Mouse (Mus musculus): ENCODE data around the gene Mbd3l1. TPM values are rescaled to one million over a fixed set of nuclear protein-coding genes. Genes with fewer than 3 reads are reported as not detected.

The Mbd3l1 gene
- not detected in 2 replicates for polyA plus RNA-seq (2012; rRNA removed)

DNA sequence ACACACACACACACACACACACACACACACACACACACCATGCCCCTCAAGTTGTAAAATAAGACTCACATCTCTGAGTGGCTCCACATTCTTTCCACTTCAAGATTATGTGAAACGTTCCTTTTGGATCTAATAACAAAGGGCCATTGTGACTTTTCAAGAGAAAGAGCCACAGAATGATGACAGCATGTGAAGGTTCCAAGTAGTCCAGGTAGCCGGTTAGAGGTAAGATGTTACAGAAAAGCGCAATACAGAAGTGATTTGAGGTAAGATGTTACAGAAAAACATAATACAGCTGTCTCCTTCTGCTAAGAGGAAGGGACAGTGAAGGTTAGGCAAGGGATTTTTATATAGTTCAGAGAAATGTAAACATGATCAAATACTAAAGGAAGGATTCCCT, at the start of gene Mbd3l1, which contains the start of gene Zfp558:
Mbd3l1 (plus strand) TSS at position 192 of the 400 bp plus-strand sequence.
Zfp558 (minus strand) TSS at position 101 of the 400 bp plus-strand sequence.
- Histone ChIP-seq H3K4me1 (ENCODE audit: control insufficient read depth, insufficient read depth, low read length) (no peaks in the 10 kb centered on the region), H3K27me3 (ENCODE audit: control insufficient read depth, insufficient read depth, low read length) (no peaks in the 10 kb centered on the region), H3K4me3 (replicated peaks; ENCODE audit: insufficient read depth, low read depth, low read length) (no peak within 1 kb of the TSS), H3K27ac (ENCODE audit: insufficient read depth, low read length) (no peak within 1 kb of the TSS)
- DNase-seq = no peak
- TF ChIP-seq POLR2A (IDR thresholded peaks at IDR 0.05; ENCODE audit: borderline replicate concordance, insufficient read depth, low read length) (no peak), CTCF (IDR thresholded peaks at IDR 0.05; ENCODE audit: borderline replicate concordance, insufficient read depth, low read depth, low read length) (no peak)
- 73% methylated on average over 3 of the region's 3 CpGs for WGBS

DNA sequence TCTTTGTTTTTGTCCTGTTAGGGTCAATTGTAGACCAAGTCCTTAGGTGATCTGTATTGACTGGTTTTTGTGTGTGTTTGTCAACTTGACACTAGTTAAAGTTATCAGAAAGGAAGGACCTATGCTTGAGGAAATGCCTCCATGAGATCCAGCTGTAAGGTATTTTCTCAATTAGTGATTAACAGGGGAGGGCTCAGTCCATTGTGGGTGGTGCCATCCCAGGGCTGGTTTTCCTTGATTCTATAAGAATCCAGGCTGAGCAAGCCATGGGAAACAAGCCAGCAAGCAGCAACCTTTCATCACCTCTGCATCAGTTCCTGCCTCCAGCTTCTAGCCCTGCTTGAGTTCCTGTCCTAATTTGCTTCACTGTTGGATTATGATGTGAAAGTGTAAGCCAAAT, 47.8 kb upstream of the Mbd3l1 start, which contains the start of gene Mbd3l2:
Mbd3l2 (plus strand) TSS at position 301 of the 400 bp plus-strand sequence.
- H3K4me1 ChIP-seq (ENCODE audit: control insufficient read depth, insufficient read depth, low read length) = no peaks in the 10 kb centered on the region
- no peak within 1 kb of the TSS for H3K4me3 ChIP-seq (replicated peaks; ENCODE audit: insufficient read depth, low read depth, low read length)
- no peak for DNase-seq
- TF ChIP-seq POLR2A (IDR thresholded peaks at IDR 0.05; ENCODE audit: borderline replicate concordance, insufficient read depth, low read length) (no peak), CTCF (IDR thresholded peaks at IDR 0.05; ENCODE audit: borderline replicate concordance, insufficient read depth, low read depth, low read length) (no peak)
- H3K27me3 ChIP-seq (ENCODE audit: control insufficient read depth, insufficient read depth, low read length) = no peaks in the 10 kb centered on the region
- H3K27ac ChIP-seq (ENCODE audit: insufficient read depth, low read length) = no peak within 1 kb of the TSS

DNA sequence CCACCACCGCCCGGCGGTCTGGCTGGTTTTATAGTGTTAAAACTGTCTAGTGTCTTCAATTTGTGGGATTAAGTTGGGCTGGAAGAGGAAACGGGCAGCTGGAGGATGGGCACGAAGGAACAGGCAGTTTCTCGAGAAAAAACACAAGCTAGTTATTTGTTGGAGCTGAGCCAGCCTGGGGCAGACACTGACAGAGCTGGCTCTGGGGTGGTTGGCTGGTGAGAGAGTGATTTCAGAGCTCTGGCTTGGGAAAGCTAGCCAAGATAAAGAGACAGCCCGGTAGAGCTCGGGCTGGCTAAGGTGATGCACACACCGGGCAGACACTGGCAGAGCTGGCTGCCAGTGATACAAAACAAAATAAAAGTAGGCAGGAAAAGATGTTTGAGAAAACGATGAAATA, 46.5 kb upstream of the Mbd3l1 start:
- WGBS = 19% methylated on average over 10 of the region's 10 CpGs
- Histone ChIP-seq H3K27ac (ENCODE audit: insufficient read depth, low read length) (no peak overlapping the region), H3K27me3 (ENCODE audit: control insufficient read depth, insufficient read depth, low read length) (no peaks in the 10 kb centered on the region), H3K4me3 (replicated peaks; ENCODE audit: insufficient read depth, low read depth, low read length) (no peak overlapping the region), H3K4me1 (ENCODE audit: control insufficient read depth, insufficient read depth, low read length) (no peaks in the 10 kb centered on the region)
- no peak for TF ChIP-seq CTCF (IDR thresholded peaks at IDR 0.05; ENCODE audit: borderline replicate concordance, insufficient read depth, low read depth, low read length)
- TF ChIP-seq POLR2A (IDR thresholded peaks at IDR 0.05; ENCODE audit: borderline replicate concordance, insufficient read depth, low read length) = no peak
- DNase-seq = peak in 1 of 2 experiments; percentile 28

DNA sequence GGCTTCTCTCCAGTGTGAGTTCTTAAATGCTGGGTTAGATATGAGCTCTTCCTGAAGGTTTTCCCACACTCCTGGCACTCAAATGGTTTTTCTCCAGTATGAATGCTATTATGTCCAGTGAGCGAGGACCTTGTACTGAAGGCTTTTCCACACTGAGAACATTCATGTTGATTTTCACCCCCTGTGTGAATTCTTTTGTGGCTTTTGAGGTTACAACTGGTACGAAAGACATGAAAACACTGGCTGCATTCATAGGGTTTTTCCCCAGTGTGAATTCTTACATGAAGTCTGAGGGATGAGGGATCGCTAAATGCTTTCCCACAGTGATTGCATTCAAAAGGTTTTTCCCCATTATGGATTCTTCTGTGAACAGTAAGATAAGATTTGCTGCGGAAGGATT, 21.6 kb upstream of the Mbd3l1 start:
- Histone ChIP-seq H3K27ac (ENCODE audit: insufficient read depth, low read length) (no peak overlapping the region), H3K4me1 (ENCODE audit: control insufficient read depth, insufficient read depth, low read length) (no peaks in the 10 kb centered on the region), H3K27me3 (ENCODE audit: control insufficient read depth, insufficient read depth, low read length) (no peaks in the 10 kb centered on the region), H3K4me3 (replicated peaks; ENCODE audit: insufficient read depth, low read depth, low read length) (no peak overlapping the region)
- DNase-seq = no peak
- 68% methylated on average over 4 of the region's 4 CpGs for WGBS
- TF ChIP-seq CTCF (IDR thresholded peaks at IDR 0.05; ENCODE audit: borderline replicate concordance, insufficient read depth, low read depth, low read length) (no peak), POLR2A (IDR thresholded peaks at IDR 0.05; ENCODE audit: borderline replicate concordance, insufficient read depth, low read length) (no peak)

DNA sequence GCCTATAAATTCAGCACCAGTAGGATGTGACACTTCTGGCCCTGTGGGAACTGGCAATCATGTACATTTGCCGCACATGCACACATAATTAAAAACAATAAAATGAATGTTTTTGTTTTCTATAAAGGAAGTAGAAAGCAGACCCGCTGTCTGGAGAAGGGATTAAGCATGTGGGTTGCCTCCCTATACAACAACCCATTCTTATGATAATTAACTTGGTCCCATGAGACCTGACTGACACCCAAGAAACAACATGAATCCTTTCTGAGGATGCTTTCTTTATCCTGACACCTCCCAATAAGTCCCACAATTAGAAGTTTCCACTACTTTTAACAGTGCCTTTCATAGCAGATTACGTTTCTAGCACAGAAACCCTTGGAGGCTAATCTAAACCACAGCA, 10.8 kb upstream of the Mbd3l1 start:
- Histone ChIP-seq H3K4me1 (ENCODE audit: control insufficient read depth, insufficient read depth, low read length) (no peaks in the 10 kb centered on the region), H3K27me3 (ENCODE audit: control insufficient read depth, insufficient read depth, low read length) (no peaks in the 10 kb centered on the region), H3K27ac (ENCODE audit: insufficient read depth, low read length) (no peak overlapping the region), H3K4me3 (replicated peaks; ENCODE audit: insufficient read depth, low read depth, low read length) (no peak overlapping the region)
- 37% methylated on average over 3 of the region's 3 CpGs for WGBS
- TF ChIP-seq POLR2A (IDR thresholded peaks at IDR 0.05; ENCODE audit: borderline replicate concordance, insufficient read depth, low read length) = no peak
- TF ChIP-seq CTCF (IDR thresholded peaks at IDR 0.05; ENCODE audit: borderline replicate concordance, insufficient read depth, low read depth, low read length) = no peak
- no peak for DNase-seq

DNA sequence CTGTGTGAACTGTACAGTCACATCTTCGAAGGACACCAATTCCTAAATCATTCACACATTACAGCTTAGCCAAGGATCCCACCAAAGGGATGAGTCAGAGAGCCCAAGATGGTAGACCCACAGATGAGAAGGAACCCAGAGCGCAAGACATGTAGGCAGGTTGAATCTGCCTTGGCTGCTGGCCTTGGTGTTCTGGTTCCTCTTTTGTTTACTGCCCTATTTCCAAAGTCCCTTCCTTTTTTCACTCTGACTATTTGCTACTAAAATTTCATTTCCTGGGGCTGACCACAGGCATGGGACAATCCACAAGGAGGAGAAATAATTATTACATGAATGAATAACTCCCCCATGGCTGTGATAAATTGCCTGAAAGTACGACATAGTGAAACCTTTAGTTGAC, 10.2 kb upstream of the Mbd3l1 start:
- Histone ChIP-seq H3K27ac (ENCODE audit: insufficient read depth, low read length) (no peak overlapping the region), H3K27me3 (ENCODE audit: control insufficient read depth, insufficient read depth, low read length) (no peaks in the 10 kb centered on the region), H3K4me3 (replicated peaks; ENCODE audit: insufficient read depth, low read depth, low read length) (no peak overlapping the region), H3K4me1 (ENCODE audit: control insufficient read depth, insufficient read depth, low read length) (no peaks in the 10 kb centered on the region)
- DNase-seq = no peak
- 92% methylated on average over 3 of the region's 3 CpGs for WGBS
- no peak for TF ChIP-seq POLR2A (IDR thresholded peaks at IDR 0.05; ENCODE audit: borderline replicate concordance, insufficient read depth, low read length)
- no peak for TF ChIP-seq CTCF (IDR thresholded peaks at IDR 0.05; ENCODE audit: borderline replicate concordance, insufficient read depth, low read depth, low read length)

DNA sequence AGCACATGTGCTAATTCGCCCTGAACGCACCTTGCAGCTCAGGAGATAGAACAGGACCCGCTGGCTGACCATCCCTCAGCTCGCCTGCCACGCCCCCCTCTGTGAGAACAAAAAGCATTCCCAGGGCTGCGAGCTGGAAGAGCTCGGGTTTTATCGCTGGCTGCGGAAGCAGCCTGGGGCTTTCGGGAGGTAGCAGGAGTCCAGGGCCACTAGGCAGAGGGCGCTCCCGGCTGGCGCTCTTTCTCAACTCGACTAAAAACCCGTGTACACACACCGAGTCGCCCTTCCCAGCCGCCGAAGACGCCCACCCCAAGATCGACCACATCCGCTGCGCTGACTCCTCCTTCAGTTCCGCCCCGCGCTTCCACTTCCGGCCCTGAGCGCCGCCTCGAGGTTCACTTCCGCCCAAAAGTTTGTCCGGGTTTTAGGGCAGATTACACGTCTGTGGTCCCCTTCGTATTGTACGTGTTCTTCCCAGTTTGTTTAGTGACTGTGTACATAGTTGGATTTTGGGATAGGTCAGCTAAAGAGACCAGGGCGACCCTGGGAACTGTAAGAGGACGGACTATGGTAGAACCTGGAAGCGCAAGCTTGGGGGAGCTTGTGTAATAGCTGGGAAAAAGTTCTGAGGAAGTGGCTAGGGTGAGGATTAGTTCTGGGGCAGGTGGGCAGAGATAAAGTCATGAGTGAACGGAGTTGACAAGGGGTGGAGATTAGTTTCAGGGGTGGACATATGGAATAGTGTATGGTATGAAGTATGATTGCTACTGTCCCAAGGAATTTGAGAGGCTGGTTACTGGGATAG, 4.6 kb upstream of the Mbd3l1 start:
- DNase-seq = peak; percentile 61 to 62
- 5% methylated on average over 39 of the region's 39 CpGs for WGBS
- TF ChIP-seq POLR2A (IDR thresholded peaks at IDR 0.05; ENCODE audit: borderline replicate concordance, insufficient read depth, low read length) (no peak), CTCF (IDR thresholded peaks at IDR 0.05; ENCODE audit: borderline replicate concordance, insufficient read depth, low read depth, low read length) (no peak)
- Histone ChIP-seq H3K4me3 (replicated peaks; ENCODE audit: insufficient read depth, low read depth, low read length) (peak overlapping the region; percentile 61), H3K27me3 (ENCODE audit: control insufficient read depth, insufficient read depth, low read length) (no peaks in the 10 kb centered on the region), H3K4me1 (ENCODE audit: control insufficient read depth, insufficient read depth, low read length) (no peaks in the 10 kb centered on the region), H3K27ac (ENCODE audit: insufficient read depth, low read length) (no peak overlapping the region)

DNA sequence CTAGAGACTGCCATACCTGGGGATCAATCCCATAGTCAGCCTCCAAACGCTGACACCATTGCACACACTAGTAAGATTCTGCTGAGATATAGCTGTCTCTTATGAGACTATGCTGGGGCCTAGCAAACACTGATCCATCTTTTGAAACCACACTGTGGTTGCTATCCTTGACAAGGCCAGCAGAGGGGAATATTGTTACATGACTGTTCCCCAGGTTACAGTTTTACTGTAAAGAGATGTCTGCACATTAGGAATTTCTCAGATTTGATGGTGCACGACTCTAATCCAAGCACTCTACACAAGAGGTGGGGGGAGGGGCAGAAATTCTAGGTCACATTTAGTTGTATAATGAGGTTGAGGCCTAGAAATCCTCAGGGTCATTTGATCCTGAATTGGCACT, 29.9 kb downstream of the Mbd3l1 start:
- Histone ChIP-seq H3K4me1 (ENCODE audit: control insufficient read depth, insufficient read depth, low read length) (no peaks in the 10 kb centered on the region), H3K27me3 (ENCODE audit: control insufficient read depth, insufficient read depth, low read length) (no peaks in the 10 kb centered on the region), H3K4me3 (replicated peaks; ENCODE audit: insufficient read depth, low read depth, low read length) (no peak overlapping the region), H3K27ac (ENCODE audit: insufficient read depth, low read length) (no peak overlapping the region)
- DNase-seq = no peak
- 46% methylated on average over 2 of the region's 2 CpGs for WGBS
- TF ChIP-seq CTCF (IDR thresholded peaks at IDR 0.05; ENCODE audit: borderline replicate concordance, insufficient read depth, low read depth, low read length) (no peak), POLR2A (IDR thresholded peaks at IDR 0.05; ENCODE audit: borderline replicate concordance, insufficient read depth, low read length) (no peak)

Other genes with a start within 250 kb of the Mbd3l1 start
- 43.0 and 52.3 TPM in 2 replicates for gene Chordc1, start 186.2 kb upstream of the Mbd3l1 start, polyA plus RNA-seq (2012; rRNA removed)
- gene Naalad2, start 75.4 kb upstream of the Mbd3l1 start, polyA plus RNA-seq (2012; rRNA removed) = 0.78 and 0.98 TPM in 2 replicates
- gene Ubtfl1, start 73.9 kb upstream of the Mbd3l1 start, polyA plus RNA-seq (2012; rRNA removed) = not detected in 2 replicates
- not detected in 2 replicates for gene Mbd3l2, start 47.7 kb upstream of the Mbd3l1 start, polyA plus RNA-seq (2012; rRNA removed)
- 1.0 and 1.6 TPM in 2 replicates for gene Zfp558, start 91 bp upstream of the Mbd3l1 start, polyA plus RNA-seq (2012; rRNA removed)
- gene Muc16, start 196.2 kb downstream of the Mbd3l1 start, polyA plus RNA-seq (2012; rRNA removed) = not detected in 2 replicates